Mouse (Mus musculus): ENCODE data around the gene Slc2a8. TPM values are rescaled to one million over a fixed set of nuclear protein-coding genes. Genes with fewer than 3 reads are reported as not detected.

Slc2a8 gene
- not detected for polyA plus RNA-seq (2014; fragmentation: Illumina TruSeq; extraction: RNeasy Lipid Tissue Mini Kit (QIAGEN cat#74804); ENCODE audit: low read depth, low replicate concordance)

DNA sequence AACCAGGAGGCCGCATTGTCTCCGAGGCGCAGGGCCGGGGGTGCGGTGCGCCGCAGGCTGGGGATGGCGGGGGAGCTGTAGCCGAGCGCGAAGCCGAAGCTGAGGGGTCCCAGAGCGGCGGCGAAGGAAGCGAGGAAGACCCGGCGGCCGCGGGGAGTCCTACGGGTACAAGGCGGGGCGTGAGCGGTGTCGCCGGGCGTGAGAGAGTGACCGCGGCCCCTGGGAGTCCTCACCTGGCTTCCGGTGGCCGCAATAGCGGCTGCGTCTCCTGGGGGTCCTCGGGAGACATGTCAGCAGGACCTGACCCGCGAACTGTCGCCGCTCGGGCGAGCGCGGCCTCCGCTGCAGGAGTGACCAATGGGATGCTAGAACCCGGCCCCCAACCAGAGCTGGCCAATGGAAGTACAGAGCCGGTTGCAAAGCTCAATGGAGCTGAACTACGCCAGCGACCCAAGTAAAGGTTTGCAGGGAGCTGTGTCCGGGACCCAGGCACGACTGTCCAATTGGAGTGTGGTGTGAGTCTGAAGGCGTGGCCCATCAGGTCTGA is at the start of gene Slc2a8:
Gene Slc2a8 (minus strand): TSS at position 359 of the 547 bp plus-strand sequence.

DNA sequence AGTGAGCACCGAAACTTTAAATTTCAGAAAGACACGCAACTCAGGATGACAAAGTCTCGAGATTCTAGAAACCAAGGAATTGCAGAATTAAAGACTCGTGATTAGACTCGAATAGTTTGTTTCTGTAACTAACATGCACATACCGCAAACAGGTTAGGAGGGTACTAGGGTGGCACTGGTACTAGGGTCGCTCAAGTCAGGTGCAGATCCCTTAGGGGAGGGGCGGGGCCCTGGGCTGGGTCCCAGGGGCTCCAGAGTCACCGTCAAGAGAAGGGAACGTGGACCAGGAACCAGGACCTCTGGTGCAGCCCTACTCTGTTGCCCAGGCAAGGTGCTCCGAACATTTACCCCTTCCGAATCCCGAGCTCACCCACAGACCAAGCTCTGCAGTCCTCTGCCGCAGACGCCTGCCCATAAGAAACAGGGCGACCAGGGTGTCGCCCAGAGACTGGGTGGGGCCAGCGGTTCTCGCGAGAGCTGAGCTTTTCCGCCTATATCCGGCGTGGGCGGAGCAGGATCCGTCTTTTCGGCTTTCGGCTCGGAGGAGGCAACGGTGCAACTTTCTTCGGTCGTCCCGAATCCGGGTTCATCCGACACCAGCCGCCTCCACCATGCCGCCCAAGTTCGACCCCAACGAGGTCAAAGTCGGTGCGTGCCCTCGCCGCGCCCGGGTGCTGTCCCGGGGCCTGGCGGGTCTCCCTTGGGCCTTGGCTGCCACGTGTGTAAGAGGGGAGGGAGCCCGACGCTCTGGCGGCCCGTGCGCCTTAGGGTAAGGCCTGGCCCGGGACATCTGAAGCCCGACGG is 20.5 kb downstream of the Slc2a8 start, which contains the start of the genes Rpl12 and Lrsam1:
Gene Rpl12 (plus strand): TSS at position 368 of the 804 bp plus-strand sequence.
Gene Lrsam1 (minus strand): TSS at position 423 of the 804 bp plus-strand sequence.

Other genes starting within 250 kb of the Slc2a8 start
- gene 6330409D20Rik, start 241.1 kb downstream of the Slc2a8 start, polyA plus RNA-seq (2014; fragmentation: Illumina TruSeq; extraction: RNeasy Lipid Tissue Mini Kit (QIAGEN cat#74804); ENCODE audit: low read depth, low replicate concordance), result not detected
- 0.85 TPM for gene Tor2a, start 224.8 kb downstream of the Slc2a8 start, polyA plus RNA-seq (2014; fragmentation: Illumina TruSeq; extraction: RNeasy Lipid Tissue Mini Kit (QIAGEN cat#74804); ENCODE audit: low read depth, low replicate concordance)
- gene Ttc16, start 206.4 kb downstream of the Slc2a8 start, polyA plus RNA-seq (2014; fragmentation: Illumina TruSeq; extraction: RNeasy Lipid Tissue Mini Kit (QIAGEN cat#74804); ENCODE audit: low read depth, low replicate concordance), result not detected
- 0.53 TPM for gene Ptrh1, start 206.3 kb downstream of the Slc2a8 start, polyA plus RNA-seq (2014; fragmentation: Illumina TruSeq; extraction: RNeasy Lipid Tissue Mini Kit (QIAGEN cat#74804); ENCODE audit: low read depth, low replicate concordance)
- gene Cfap157, start 197.7 kb downstream of the Slc2a8 start, polyA plus RNA-seq (2014; fragmentation: Illumina TruSeq; extraction: RNeasy Lipid Tissue Mini Kit (QIAGEN cat#74804); ENCODE audit: low read depth, low replicate concordance), result not detected
- gene Stxbp1, start 134.8 kb downstream of the Slc2a8 start, polyA plus RNA-seq (2014; fragmentation: Illumina TruSeq; extraction: RNeasy Lipid Tissue Mini Kit (QIAGEN cat#74804); ENCODE audit: low read depth, low replicate concordance), result 2.1 TPM
- gene Fam129b, start 106.0 kb downstream of the Slc2a8 start, polyA plus RNA-seq (2014; fragmentation: Illumina TruSeq; extraction: RNeasy Lipid Tissue Mini Kit (QIAGEN cat#74804); ENCODE audit: low read depth, low replicate concordance), result 1.1 TPM
- 88.9 TPM for gene Rpl12, start 20.5 kb downstream of the Slc2a8 start, polyA plus RNA-seq (2014; fragmentation: Illumina TruSeq; extraction: RNeasy Lipid Tissue Mini Kit (QIAGEN cat#74804); ENCODE audit: low read depth, low replicate concordance)
- gene Lrsam1, start 20.5 kb downstream of the Slc2a8 start, polyA plus RNA-seq (2014; fragmentation: Illumina TruSeq; extraction: RNeasy Lipid Tissue Mini Kit (QIAGEN cat#74804); ENCODE audit: low read depth, low replicate concordance), result 3.9 TPM
- gene Garnl3, start 149.6 kb upstream of the Slc2a8 start, polyA plus RNA-seq (2014; fragmentation: Illumina TruSeq; extraction: RNeasy Lipid Tissue Mini Kit (QIAGEN cat#74804); ENCODE audit: low read depth, low replicate concordance), result 0.24 TPM
- 11.5 TPM for gene Angptl2, start 234.0 kb upstream of the Slc2a8 start, polyA plus RNA-seq (2014; fragmentation: Illumina TruSeq; extraction: RNeasy Lipid Tissue Mini Kit (QIAGEN cat#74804); ENCODE audit: low read depth, low replicate concordance)